ENCODE assay signal across 38 mouse cellular contexts in the genomic region with DNA sequence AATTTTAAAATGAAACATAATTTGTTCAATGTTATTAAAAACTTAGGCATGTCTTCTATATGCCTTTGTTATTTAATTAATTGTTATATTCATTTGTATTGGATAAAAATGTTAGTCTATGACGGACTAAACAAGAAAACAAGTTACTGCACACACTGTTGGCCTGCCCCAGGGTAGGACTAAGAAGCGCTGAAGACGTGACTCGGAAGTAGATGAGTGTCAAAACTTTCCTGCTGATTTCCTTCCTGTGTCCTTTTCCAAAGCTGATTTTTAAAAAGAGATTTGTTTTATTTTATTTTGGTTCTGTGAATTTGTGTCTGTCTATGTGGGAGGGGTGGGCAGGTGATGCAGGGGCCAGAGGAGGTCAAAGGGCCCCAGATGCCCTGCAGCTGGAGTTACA. TPM values are rescaled to one million over a fixed set of nuclear protein-coding genes. Genes with fewer than 3 reads are reported as not detected.
"Had no signal": no experiment of that assay in that cellular context is flagged by ENCODE, and none has a peak within 500 bp of the region (broad histone marks: within the 10 kb centered on the region; RNA-seq: fewer than 3 reads in every experiment).

No protein-coding gene starts in this region.

- H3K4me1 ChIP-seq: heart, embryonic 13.5 days; heart, embryonic 15.5 days; hindbrain, embryonic 10.5 days; hindbrain, embryonic 12.5 days; intestine, embryonic 15.5 days; kidney, embryonic 15.5 days; limb, embryonic 13.5 days; limb, embryonic 15.5 days; liver, embryonic 12.5 days had no signal

- H3K27me3 ChIP-seq: heart, embryonic 13.5 days; heart, embryonic 15.5 days; hindbrain, embryonic 12.5 days; intestine, embryonic 15.5 days; kidney, embryonic 15.5 days; limb, embryonic 13.5 days; limb, embryonic 15.5 days; liver, embryonic 12.5 days had no signal

- H3K9me3 ChIP-seq: heart, embryonic 15.5 days; hindbrain, embryonic 12.5 days; intestine, embryonic 15.5 days; limb, embryonic 15.5 days had no signal

- H3K9ac ChIP-seq: heart, embryonic 13.5 days; heart, embryonic 15.5 days; hindbrain, embryonic 12.5 days; hindbrain, embryonic 14.5 days; intestine, embryonic 15.5 days; kidney, embryonic 15.5 days; limb, embryonic 13.5 days; limb, embryonic 15.5 days; liver, embryonic 12.5 days; liver, embryonic 14.5 days had no signal

- ATAC-seq: hindbrain, embryonic 16.5 days; intestine, embryonic 15.5 days; liver, embryonic 12.5 days had no signal

- H3K36me3 ChIP-seq: heart, embryonic 13.5 days; heart, embryonic 15.5 days; hindbrain, embryonic 10.5 days; hindbrain, embryonic 12.5 days; intestine, embryonic 15.5 days; kidney, embryonic 15.5 days; limb, embryonic 13.5 days; limb, embryonic 15.5 days; liver, embryonic 12.5 days had no signal

- DNase-seq: gastrocnemius, adult 2 months; gastrocnemius, postnatal 10 days; gastrocnemius, postnatal 25 days; heart, adult 2 months; heart, postnatal 14 days; heart, postnatal 4 days; kidney, adult 11 months; kidney, adult 2 months; kidney, adult 9 months; kidney, postnatal 14 days; kidney, postnatal 36 days; layer of hippocampus, adult 9-11 months; layer of hippocampus, postnatal 36 days; left cerebral cortex, postnatal 4 days had no signal

- H3K4me3 ChIP-seq: gastrocnemius, adult 2 months; heart, adult 2 months; heart, embryonic 13.5 days; heart, embryonic 15.5 days; hindbrain, embryonic 10.5 days; hindbrain, embryonic 12.5 days; intestine, embryonic 15.5 days; kidney, embryonic 15.5 days; left cerebral cortex, adult 2 months; limb, embryonic 13.5 days; limb, embryonic 15.5 days; liver, embryonic 12.5 days had no signal

- H3K4me2 ChIP-seq: heart, embryonic 11.5 days; heart, embryonic 13.5 days; heart, embryonic 15.5 days; hindbrain, embryonic 12.5 days; hindbrain, embryonic 14.5 days; intestine, embryonic 15.5 days; kidney, embryonic 15.5 days; limb, embryonic 13.5 days; limb, embryonic 15.5 days; liver, embryonic 12.5 days had no signal

- H3K27ac ChIP-seq: gastrocnemius, adult 2 months; heart, adult 2 months; heart, embryonic 13.5 days; heart, embryonic 15.5 days; hindbrain, embryonic 10.5 days; hindbrain, embryonic 12.5 days; hindbrain, embryonic 14.5 days; intestine, embryonic 15.5 days; kidney, embryonic 15.5 days; kidney, postnatal 0 days; left cerebral cortex, adult 2 months; limb, embryonic 13.5 days; limb, embryonic 15.5 days; liver, embryonic 12.5 days; liver, embryonic 14.5 days had no signal

RNA-seq across cellular contexts. Expression of a gene that starts 25.7 kb away (rescaled TPM):
- total RNA-seq: granulocyte monocyte progenitor cell, adult 5-6 weeks; layer of hippocampus, adult 18-20 months; layer of hippocampus, postnatal 36 days had no signal

RNA-seq across cellular contexts. Expression of a gene that starts 42.0 kb away (rescaled TPM):
- total RNA-seq: gastrocnemius, adult 2 months; gastrocnemius, postnatal 10 days; gastrocnemius, postnatal 25 days; gastrocnemius, postnatal 4 days; granulocyte monocyte progenitor cell, adult 5-6 weeks; heart, adult 2 months; heart, postnatal 14 days; heart, postnatal 4 days; layer of hippocampus, postnatal 14 days; left cerebral cortex, postnatal 25 days; left cerebral cortex, postnatal 4 days; liver, adult 2 months had no signal
- polyA plus RNA-seq: heart, adult 2 months; heart, embryonic 11.5 days; heart, embryonic 13.5 days; heart, embryonic 15.5 days; heart, postnatal 0 days; hindbrain, embryonic 10.5 days; hindbrain, embryonic 12.5 days; hindbrain, embryonic 14.5 days; hindbrain, embryonic 16.5 days; intestine, embryonic 15.5 days; kidney, adult 2 months; kidney, embryonic 15.5 days; kidney, postnatal 0 days; limb, embryonic 11.5 days; limb, embryonic 13.5 days; limb, embryonic 15.5 days; liver, adult 2 months; liver, embryonic 12.5 days; liver, embryonic 14.5 days; liver, embryonic 16.5 days had no signal
